In the genomic region with DNA sequence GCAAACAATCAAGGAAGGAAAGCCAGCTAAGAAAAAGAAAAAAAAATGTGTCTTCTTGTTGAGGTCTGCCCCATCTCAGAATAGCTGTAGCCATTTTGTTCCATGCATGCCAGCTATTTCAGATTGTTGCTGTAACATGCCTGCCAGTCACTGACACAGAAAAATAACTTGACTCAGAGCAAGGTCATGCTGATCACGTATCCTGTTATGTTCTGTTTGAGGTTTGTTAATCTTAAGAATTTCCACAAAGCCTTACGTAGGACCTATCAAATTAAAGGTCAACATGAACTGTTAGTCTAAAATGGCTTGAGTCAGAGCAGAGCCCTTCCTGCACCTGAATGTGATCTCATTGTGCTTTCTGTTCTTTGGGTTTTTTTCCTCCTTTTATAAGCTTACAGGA, we compare ENCODE assay signal across 13 mouse cellular contexts. TPM values are rescaled to one million over a fixed set of nuclear protein-coding genes. Genes with fewer than 3 reads are reported as not detected.
DNase-seq lines count a peak whose midpoint lies in the region; ATAC-seq lines count a peak whose summit lies in the region.
"Had no signal": no experiment of that assay in that cellular context is flagged by ENCODE, and none has a peak within 500 bp of the region (broad histone marks: within the 10 kb centered on the region; RNA-seq: fewer than 3 reads in every experiment).

No protein-coding gene starts in this region.

- no peak overlapping the region for H3K9ac ChIP-seq in limb, embryonic 15.5 days

- H3K4me2 ChIP-seq in limb, embryonic 15.5 days = 0 out of 2 replicates have a peak overlapping the region, but pooled peaks have one; percentile 77

- no peaks in the 10 kb centered on the region for H3K27me3 ChIP-seq in limb, embryonic 15.5 days
- H3K27me3 ChIP-seq in limb, embryonic 10.5 days (ENCODE audit: low read depth, poor library complexity, severe bottlenecking) = no peaks in the 10 kb centered on the region
- H3K27me3 ChIP-seq: liver, embryonic 13.5 days had no signal

- H3K9me3 ChIP-seq in limb, embryonic 15.5 days = no peaks in the 10 kb centered on the region
- H3K9me3 ChIP-seq in limb, embryonic 10.5 days (replicated peaks) = no peaks in the 10 kb centered on the region
- H3K9me3 ChIP-seq: liver, embryonic 13.5 days had no signal

- 77% methylated on average over 2 of the region's 2 CpGs for WGBS in limb, embryonic 15.5 days
- 85% methylated on average over 2 of the region's 2 CpGs for WGBS in limb, embryonic 10.5 days

- no peak overlapping the region for H3K4me3 ChIP-seq in limb, embryonic 15.5 days
- no peak overlapping the region for H3K4me3 ChIP-seq in limb, embryonic 10.5 days

- H3K36me3 ChIP-seq in limb, embryonic 15.5 days = no peaks in the 10 kb centered on the region
- no peaks in the 10 kb centered on the region for H3K36me3 ChIP-seq in limb, embryonic 10.5 days
- H3K36me3 ChIP-seq: liver, embryonic 13.5 days had no signal

- peak; percentile 28 for DNase-seq in adrenal gland, postnatal 10 days
- no peak for DNase-seq in adrenal gland, adult 18-20 months (ENCODE audit: low spot score in 2 of 2)
- no peak for DNase-seq in limb, embryonic 10.5 days (ENCODE audit: low spot score)
- DNase-seq in Muller cell, postnatal 12 days (ENCODE audit: inconsistent ontology term) = peak; percentile 47
- DNase-seq in natural killer cell, adult 2 months (ENCODE audit: low spot score in 2 of 2) = peak; percentile 33 to 63
- no peak for DNase-seq in thymus, postnatal 14 days
- DNase-seq in thymus, postnatal 4 days = no peak
- DNase-seq: cerebellum, adult 18-20 months; liver, embryonic 13.5 days; midbrain, embryonic 14.5 days had no signal

- H3K4me1 ChIP-seq in limb, embryonic 15.5 days = peaks cover 18% of the 10 kb centered on the region
- peaks cover 22% of the 10 kb centered on the region for H3K4me1 ChIP-seq in limb, embryonic 10.5 days

- H3K27ac ChIP-seq in limb, embryonic 15.5 days = no peak overlapping the region
- H3K27ac ChIP-seq in limb, embryonic 10.5 days = no peak overlapping the region
- H3K27ac ChIP-seq: liver, embryonic 13.5 days had no signal

- ATAC-seq in limb, embryonic 15.5 days (ENCODE audit: insufficient number of reproducible peaks, low FRiP score, low TSS enrichment, low read depth) = no peak
- ATAC-seq: forebrain, embryonic 14.5 days; inflammation-experienced regulatory T-cells, adult 6 months had no signal

RNA-seq across cellular contexts. Expression of gene Zfp52, which starts 1.3 kb away (rescaled TPM):
- 10 to 100 TPM; 20.0 to 23.6 TPM for total RNA-seq in adrenal gland, postnatal 10 days (2021)
- 10 to 100 TPM; 21.3 to 41.2 TPM for total RNA-seq in adrenal gland, adult 18-20 months (2021)
- 5.4 and 5.5 TPM in 2 replicates for polyA plus RNA-seq in limb, embryonic 15.5 days (2015; fragmentation: Nextera tagmentation; extraction: Ambion mirVana)
- 2.0 and 2.6 TPM in 2 replicates for polyA plus RNA-seq in limb, embryonic 10.5 days (2016; fragmentation: Nextera tagmentation; extraction: Ambion mirVana)

RNA-seq across cellular contexts. Expression of gene Zfp948, which starts 30.1 kb away (rescaled TPM):
- total RNA-seq in adrenal gland, postnatal 10 days (2021) = 10 to 100 TPM; 10.3 to 11.4 TPM
- 10 to 100 TPM in 1 of 2 experiments, 1 to 10 TPM in 1; 9.7 to 12.3 TPM for total RNA-seq in adrenal gland, adult 18-20 months (2021)
- 19.9 and 22.3 TPM in 2 replicates for polyA plus RNA-seq in limb, embryonic 15.5 days (2015; fragmentation: Nextera tagmentation; extraction: Ambion mirVana)
- polyA plus RNA-seq in limb, embryonic 10.5 days (2016; fragmentation: Nextera tagmentation; extraction: Ambion mirVana) = 13.0 and 13.5 TPM in 2 replicates

RNA-seq across cellular contexts. Expression of gene Zfp53, which starts 47.9 kb away (rescaled TPM):
- 1 to 10 TPM; 4.1 to 6.3 TPM for total RNA-seq in adrenal gland, postnatal 10 days (2021)
- 1 to 10 TPM; 3.1 to 4.7 TPM for total RNA-seq in adrenal gland, adult 18-20 months (2021)
- 10.6 and 11.4 TPM in 2 replicates for polyA plus RNA-seq in limb, embryonic 15.5 days (2015; fragmentation: Nextera tagmentation; extraction: Ambion mirVana)
- polyA plus RNA-seq in limb, embryonic 10.5 days (2016; fragmentation: Nextera tagmentation; extraction: Ambion mirVana) = 7.2 and 9.2 TPM in 2 replicates

Comparison
In these comparisons a context has a peak if more than half of its experiments do, and no peak if none do; other contexts are left out.
1. DNase-seq: peak in adrenal gland, postnatal 10 days (single experiment), Muller cell, postnatal 12 days (single experiment) and natural killer cell, adult 2 months (2 of 2); none in adrenal gland, adult 18-20 months (0 of 2), limb, embryonic 10.5 days (single experiment), thymus, postnatal 14 days (single experiment) and thymus, postnatal 4 days (single experiment).